Mouse (Mus musculus): Measurements from ENCODE around the gene Irgq. TPM values are rescaled to one million over a fixed set of nuclear protein-coding genes. Genes with fewer than 3 reads are reported as not detected.

Irgq gene
- polyA plus RNA-seq, 1 experiment from 2014 or later: 10.8 TPM

- WGBS: 63% methylated on average over 28 of the region's 28 CpGs
- Histone ChIP-seq H3K36me3 (peaks cover 35% of the 10 kb centered on the region), H3K9ac (replicated peaks) (no peak overlapping the region), H3K4me1 (replicated peaks) (peaks cover 30% of the 10 kb centered on the region), H3K9me3 (no peaks in the 10 kb centered on the region), H3K27me3 (peaks cover 26% of the 10 kb centered on the region), H3K4me2 (no peak overlapping the region), H3K27ac (no peak overlapping the region), H3K4me3 (replicated peaks) (no peak overlapping the region)
- no peak for ATAC-seq (ENCODE audit: insufficient number of reproducible peaks, insufficient read depth, low FRiP score, low TSS enrichment, low read depth)
Observed at GRCm38 (mm10) chr7:24533031-24533571, 2.6 kb downstream of the Irgq start.

DNA sequence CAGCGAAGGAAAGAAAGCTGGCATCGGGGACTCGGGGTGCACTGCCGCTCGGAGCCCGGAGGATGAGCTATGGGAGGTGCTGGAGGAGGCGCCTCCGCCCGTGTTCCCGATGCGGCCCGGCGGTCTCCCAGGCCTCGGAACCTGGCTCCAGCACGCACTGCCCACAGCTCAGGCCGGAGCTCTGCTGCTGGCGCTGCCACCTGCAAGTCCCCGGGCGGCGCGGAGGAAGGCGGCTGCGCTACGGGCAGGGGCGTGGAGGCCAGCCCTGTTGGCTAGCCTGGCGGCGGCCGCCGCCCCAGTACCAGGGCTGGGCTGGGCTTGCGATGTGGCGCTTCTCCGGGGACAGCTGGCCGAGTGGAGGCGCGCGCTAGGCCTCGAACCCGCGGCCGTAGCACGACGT, 3.3 kb downstream of the Irgq start:
- Histone ChIP-seq H3K36me3 (peaks cover 35% of the 10 kb centered on the region), H3K27me3 (peaks cover 26% of the 10 kb centered on the region), H3K4me1 (replicated peaks) (peaks cover 30% of the 10 kb centered on the region), H3K27ac (no peak overlapping the region), H3K4me2 (peak overlapping the region; percentile 40), H3K9ac (replicated peaks) (peak overlapping the region; percentile 48), H3K9me3 (no peaks in the 10 kb centered on the region), H3K4me3 (replicated peaks) (peak overlapping the region; percentile 25)
- no peak for ATAC-seq (ENCODE audit: insufficient number of reproducible peaks, insufficient read depth, low FRiP score, low TSS enrichment, low read depth)
- 16% methylated on average over 42 of the region's 42 CpGs for WGBS

- Histone ChIP-seq H3K27ac (no peak overlapping the region), H3K9ac (replicated peaks) (peak overlapping the region; percentile 48), H3K36me3 (peaks cover 35% of the 10 kb centered on the region), H3K27me3 (peaks cover 26% of the 10 kb centered on the region), H3K4me2 (peak overlapping the region; percentile 40), H3K9me3 (no peaks in the 10 kb centered on the region), H3K4me3 (replicated peaks) (0 out of 2 replicates have a peak overlapping the region, but pooled peaks have one; percentile 25), H3K4me1 (replicated peaks) (peaks cover 28% of the 10 kb centered on the region)
- ATAC-seq (ENCODE audit: insufficient number of reproducible peaks, insufficient read depth, low FRiP score, low TSS enrichment, low read depth): no peak
- 24% methylated on average over 19 of the region's 19 CpGs for WGBS
Observed at GRCm38 (mm10) chr7:24534301-24534700, 3.8 kb downstream of the Irgq start.

GRCm38 (mm10) chr7:24537081-24537480, 6.6 kb downstream of the Irgq start:
- Histone ChIP-seq H3K4me1 (replicated peaks) (peaks cover 24% of the 10 kb centered on the region), H3K27ac (no peak overlapping the region), H3K4me2 (no peak overlapping the region), H3K9me3 (no peaks in the 10 kb centered on the region), H3K4me3 (replicated peaks) (no peak overlapping the region), H3K27me3 (peaks cover 24% of the 10 kb centered on the region), H3K36me3 (peaks cover 35% of the 10 kb centered on the region), H3K9ac (replicated peaks) (no peak overlapping the region)
- no peak for ATAC-seq (ENCODE audit: insufficient number of reproducible peaks, insufficient read depth, low FRiP score, low TSS enrichment, low read depth)
- 81% methylated on average over 4 of the region's 4 CpGs for WGBS

DNA sequence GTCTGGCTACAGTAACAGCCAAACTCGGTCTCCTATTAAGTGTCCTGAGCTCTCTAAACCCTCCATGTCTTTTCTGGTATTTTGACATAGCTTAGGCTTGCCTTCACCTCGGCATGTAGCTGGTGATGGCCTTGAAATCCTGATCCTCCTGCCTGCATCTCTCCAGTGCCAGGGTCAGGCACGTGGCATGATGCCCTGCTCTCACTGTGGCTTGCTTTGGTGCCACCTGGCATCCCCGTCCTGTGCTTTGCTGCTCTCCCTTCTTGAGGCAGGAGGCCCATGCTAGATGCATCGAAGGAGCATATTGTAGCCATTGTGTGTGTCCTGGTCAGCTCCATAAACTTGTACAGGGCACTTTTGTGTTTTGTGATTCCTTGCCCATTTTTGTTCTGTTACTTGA, 7.1 kb downstream of the Irgq start:
- Histone ChIP-seq H3K4me1 (replicated peaks) (peaks cover 19% of the 10 kb centered on the region), H3K4me2 (no peak overlapping the region), H3K4me3 (replicated peaks) (no peak overlapping the region), H3K27ac (no peak overlapping the region), H3K9ac (replicated peaks) (no peak overlapping the region), H3K36me3 (peaks cover 35% of the 10 kb centered on the region), H3K9me3 (no peaks in the 10 kb centered on the region), H3K27me3 (peaks cover 19% of the 10 kb centered on the region)
- WGBS: 83% methylated on average over 5 of the region's 5 CpGs
- ATAC-seq (ENCODE audit: insufficient number of reproducible peaks, insufficient read depth, low FRiP score, low TSS enrichment, low read depth): no peak

- Histone ChIP-seq H3K27me3 (peaks cover 15% of the 10 kb centered on the region), H3K36me3 (peaks cover 33% of the 10 kb centered on the region), H3K4me1 (replicated peaks) (peaks cover 18% of the 10 kb centered on the region), H3K27ac (no peak overlapping the region), H3K9ac (replicated peaks) (no peak overlapping the region), H3K4me2 (no peak overlapping the region), H3K4me3 (replicated peaks) (no peak overlapping the region), H3K9me3 (no peaks in the 10 kb centered on the region)
- WGBS: 44% methylated on average over 5 of the region's 5 CpGs
- no peak for ATAC-seq (ENCODE audit: insufficient number of reproducible peaks, insufficient read depth, low FRiP score, low TSS enrichment, low read depth)
Observed at GRCm38 (mm10) chr7:24538154-24538553, 7.7 kb downstream of the Irgq start.

DNA sequence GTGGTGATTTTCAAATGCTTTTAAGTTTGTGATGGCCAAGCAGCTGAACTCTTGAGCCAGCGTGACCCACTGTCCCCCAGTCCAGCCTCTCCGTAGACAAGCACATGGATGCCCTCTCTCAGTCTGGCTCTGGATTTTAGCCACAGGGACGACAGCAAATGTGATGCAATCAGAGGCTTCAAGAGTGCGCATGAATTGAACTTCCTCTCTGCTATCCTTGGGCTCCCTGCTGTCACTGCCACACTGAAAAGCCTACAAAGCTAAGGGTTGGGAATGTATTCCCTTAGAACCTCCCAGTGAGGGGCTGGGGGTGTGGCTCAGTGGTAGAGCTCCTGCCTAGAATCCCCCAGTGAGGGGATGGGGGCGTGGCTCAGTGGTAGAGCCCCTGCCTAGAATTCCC, 8.2 kb downstream of the Irgq start:
- H3K36me3 ChIP-seq: peaks cover 28% of the 10 kb centered on the region
- H3K27me3 ChIP-seq: peaks cover 10% of the 10 kb centered on the region
- H3K4me1 ChIP-seq (replicated peaks): peaks cover 12% of the 10 kb centered on the region
- H3K4me2 ChIP-seq: no peak overlapping the region
- no peak overlapping the region for H3K4me3 ChIP-seq (replicated peaks)
- H3K9ac ChIP-seq (replicated peaks): no peak overlapping the region
- ATAC-seq (ENCODE audit: insufficient number of reproducible peaks, insufficient read depth, low FRiP score, low TSS enrichment, low read depth): no peak
- no peaks in the 10 kb centered on the region for H3K9me3 ChIP-seq
- 74% methylated on average over 5 of the region's 5 CpGs for WGBS
- no peak overlapping the region for H3K27ac ChIP-seq

DNA sequence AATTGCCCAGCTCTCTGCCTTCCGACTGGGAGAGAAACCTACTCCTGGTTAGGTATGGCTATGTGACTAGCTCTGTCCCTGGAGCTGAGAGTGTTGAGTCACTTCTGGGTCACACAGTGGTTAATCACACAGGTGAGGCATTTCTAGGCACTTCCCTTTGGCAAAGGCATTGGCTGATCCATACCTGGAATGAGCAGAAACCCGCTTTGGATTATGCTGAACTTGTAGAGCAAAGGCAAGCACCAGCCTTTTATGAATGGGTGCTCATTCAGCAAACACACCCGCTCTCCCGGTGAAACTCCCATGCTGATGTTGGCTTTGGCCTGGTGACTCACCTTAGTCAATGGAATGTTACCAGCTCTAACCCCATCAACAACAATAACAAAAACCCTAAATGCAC, 9.2 kb downstream of the Irgq start:
- WGBS: 92% methylated on average over 4 of the region's 4 CpGs
- H3K4me1 ChIP-seq (replicated peaks): 0 out of 2 replicates have a peak, but pooled peaks cover 6% of the 10 kb centered on the region
- H3K4me3 ChIP-seq (replicated peaks): no peak overlapping the region
- H3K27me3 ChIP-seq: peaks cover 2% of the 10 kb centered on the region; the same call in 1 of the 2 replicates
- H3K9ac ChIP-seq (replicated peaks): no peak overlapping the region
- H3K36me3 ChIP-seq: peaks cover 19% of the 10 kb centered on the region
- 0 out of 2 replicates have a peak, but pooled peaks cover 5% of the 10 kb centered on the region for H3K9me3 ChIP-seq
- ATAC-seq (ENCODE audit: insufficient number of reproducible peaks, insufficient read depth, low FRiP score, low TSS enrichment, low read depth): no peak
- H3K4me2 ChIP-seq: no peak overlapping the region
- no peak overlapping the region for H3K27ac ChIP-seq

GRCm38 (mm10) chr7:24544506-24544905, 14.0 kb downstream of the Irgq start:
- 84% methylated on average over 2 of the region's 2 CpGs for WGBS
- no peak overlapping the region for H3K9ac ChIP-seq (replicated peaks)

DNA sequence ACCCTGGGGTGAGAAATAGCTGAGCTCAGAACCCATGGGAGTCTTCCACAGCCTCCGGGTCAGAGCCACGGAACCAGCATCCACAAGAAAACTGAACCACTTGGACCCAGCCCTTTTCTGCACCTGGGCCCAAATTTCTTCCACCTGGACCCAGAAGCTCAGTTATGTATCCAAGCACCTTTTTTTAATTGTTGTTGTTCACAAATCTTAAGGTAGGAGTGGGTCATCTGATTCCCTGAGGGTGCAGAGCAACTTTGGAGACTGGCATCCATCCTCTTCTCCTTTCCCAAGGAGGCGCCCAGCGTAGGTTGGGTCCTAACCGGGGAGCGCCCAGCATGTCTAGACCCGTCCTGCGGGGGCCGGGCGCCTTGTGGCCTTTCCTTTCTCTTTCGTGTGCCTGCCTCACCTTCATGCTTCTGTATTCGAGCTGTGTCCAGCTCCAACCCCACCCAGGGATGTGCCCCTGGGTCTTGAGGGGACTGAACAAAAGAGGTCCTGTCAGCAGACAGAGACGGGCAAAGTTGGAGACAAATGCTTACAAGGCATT, 15.7 kb downstream of the Irgq start, which contains the start of the genes Pinlyp and Xrcc1:
Gene Pinlyp, minus strand, starts transcription at position 51 of the 547 bp plus-strand sequence.
Gene Xrcc1, plus strand, starts transcription at position 222 of the 547 bp plus-strand sequence.
- Histone ChIP-seq H3K4me3 (replicated peaks) (peak within 1 kb of the TSS; percentile 76), H3K36me3 (peaks cover 31% of the 10 kb centered on the region), H3K4me2 (peak within 1 kb of the TSS; percentile 78), H3K9ac (replicated peaks) (peak within 1 kb of the TSS; percentile 83), H3K4me1 (replicated peaks) (peaks cover 23% of the 10 kb centered on the region), H3K9me3 (0 out of 2 replicates have a peak, but pooled peaks cover 7% of the 10 kb centered on the region), H3K27me3 (no peaks in the 10 kb centered on the region), H3K27ac (peak within 1 kb of the TSS; percentile 80)
- 26% methylated on average over 13 of the region's 13 CpGs for WGBS
- ATAC-seq (ENCODE audit: insufficient number of reproducible peaks, insufficient read depth, low FRiP score, low TSS enrichment, low read depth): no peak; the same call in 1 of the 2 replicates

More at GRCm38 (mm10) chr7:24544506-24544905, 14.0 kb downstream of the Irgq start:
- Histone ChIP-seq H3K27ac (no peak overlapping the region), H3K27me3 (no peaks in the 10 kb centered on the region), H3K4me3 (replicated peaks) (no peak overlapping the region), H3K9me3 (0 out of 2 replicates have a peak, but pooled peaks cover 7% of the 10 kb centered on the region), H3K4me1 (replicated peaks) (peaks cover 23% of the 10 kb centered on the region), H3K4me2 (no peak overlapping the region), H3K36me3 (peaks cover 15% of the 10 kb centered on the region)
- ATAC-seq (ENCODE audit: insufficient number of reproducible peaks, insufficient read depth, low FRiP score, low TSS enrichment, low read depth): no peak

DNA sequence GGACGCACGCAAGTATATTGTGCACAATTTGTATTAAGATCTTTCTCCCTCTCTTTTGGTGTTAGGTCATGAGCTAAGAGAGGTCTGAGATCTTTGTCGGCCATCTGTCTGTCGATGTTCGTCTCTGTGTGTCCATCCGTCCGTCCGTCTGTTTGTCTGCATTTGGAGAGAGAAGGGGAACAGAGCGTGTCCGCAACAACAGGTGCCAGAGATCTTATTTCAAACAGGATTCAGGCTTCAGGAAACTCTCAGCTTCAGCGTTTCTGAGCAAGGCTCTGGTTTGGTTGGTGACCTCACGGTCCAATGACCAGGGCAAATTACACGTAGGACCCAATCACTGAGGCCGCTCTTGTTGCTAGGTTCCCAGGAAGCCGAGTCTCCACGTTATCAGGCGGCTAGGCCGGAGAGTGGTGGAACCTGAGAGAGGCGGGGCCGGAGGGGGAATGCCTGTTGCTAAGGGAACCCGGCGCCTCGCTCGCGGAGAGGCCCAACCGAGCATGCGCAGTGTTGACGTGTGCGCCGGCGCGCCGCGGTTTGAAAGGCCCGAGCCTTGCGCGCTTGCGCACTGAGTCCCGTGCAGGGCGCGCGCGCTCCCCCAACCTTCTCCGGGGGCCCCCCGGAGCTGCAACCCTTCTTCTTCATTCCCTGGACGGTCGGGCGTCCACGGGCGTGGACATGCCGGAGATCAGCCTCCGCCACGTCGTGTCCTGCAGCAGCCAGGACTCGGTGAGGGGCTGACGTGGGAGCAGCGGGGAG, 16.3 kb downstream of the Irgq start:
- WGBS: under 1% methylated on average over 57 of the region's 57 CpGs
- 0 out of 2 replicates have a peak, but pooled peaks cover 7% of the 10 kb centered on the region for H3K9me3 ChIP-seq
- peak overlapping the region; percentile 83 for H3K9ac ChIP-seq (replicated peaks)
- peaks cover 36% of the 10 kb centered on the region for H3K36me3 ChIP-seq
- H3K27ac ChIP-seq: peak overlapping the region; percentile 80
- peak overlapping the region; percentile 76 for H3K4me3 ChIP-seq (replicated peaks)
- H3K4me1 ChIP-seq (replicated peaks): peaks cover 19% of the 10 kb centered on the region
- peak; percentile 97 for ATAC-seq (ENCODE audit: insufficient number of reproducible peaks, insufficient read depth, low FRiP score, low TSS enrichment, low read depth)
- H3K4me2 ChIP-seq: peak overlapping the region; percentile 78
- no peaks in the 10 kb centered on the region for H3K27me3 ChIP-seq
